Mouse (Mus musculus) right cerebral cortex, postnatal 25 days (tissue): Measurements from ENCODE around the gene Rmi2.
A peak's percentile ranks its signal among the peaks of the same experiment; 100 is the strongest.
"Not testable (repeated sequence)": the region's sequence is repeated elsewhere in the genome, so short reads cannot be mapped to it uniquely, and the experiment has no call there.

Experiments used
- DNase-seq: peaks from one replicate; pipeline ENCODE4 v3.0.0; 2022

The Rmi2 gene

GRCm38 (mm10) chr16:10827766-10828460 lies 6.9 kb upstream of the Rmi2 start:
- DNase-seq = no peak

- no peak for DNase-seq
Observed at GRCm38 (mm10) chr16:10828461-10828805, 6.4 kb upstream of the Rmi2 start.

- no peak for DNase-seq
Observed at GRCm38 (mm10) chr16:10834542-10834910, 333 bp upstream of the Rmi2 start.

- no peak for DNase-seq
Observed at GRCm38 (mm10) chr16:10836388-10836787, 1.5 kb downstream of the Rmi2 start.

- DNase-seq = no peak
Observed at GRCm38 (mm10) chr16:10837250-10837649, 2.4 kb downstream of the Rmi2 start.

- no peak for DNase-seq
Observed at GRCm38 (mm10) chr16:10837903-10838302, 3.0 kb downstream of the Rmi2 start.

- no peak for DNase-seq
Observed at GRCm38 (mm10) chr16:10838487-10839245, 3.8 kb downstream of the Rmi2 start.

GRCm38 (mm10) chr16:10840018-10840417 lies 5.2 kb downstream of the Rmi2 start:
- DNase-seq = no peak

- DNase-seq = no peak
Observed at GRCm38 (mm10) chr16:10842282-10842855, 7.5 kb downstream of the Rmi2 start.

- no peak for DNase-seq
Observed at GRCm38 (mm10) chr16:10843486-10844318, 8.8 kb downstream of the Rmi2 start.

- no peak for DNase-seq
Observed at GRCm38 (mm10) chr16:10844319-10844670, 9.4 kb downstream of the Rmi2 start.

- no peak for DNase-seq
Observed at GRCm38 (mm10) chr16:10845952-10846351, 11.1 kb downstream of the Rmi2 start.

- peak; percentile 30 for DNase-seq
Observed at GRCm38 (mm10) chr16:10846503-10846902, 11.6 kb downstream of the Rmi2 start.

- peak; percentile 23 for DNase-seq
Observed at GRCm38 (mm10) chr16:10849965-10850861, 15.4 kb downstream of the Rmi2 start.

- DNase-seq = no peak
Observed at GRCm38 (mm10) chr16:10850905-10851304, 16.0 kb downstream of the Rmi2 start.

- DNase-seq = not testable (repeated sequence)
Observed at GRCm38 (mm10) chr16:10852216-10852615, 17.4 kb downstream of the Rmi2 start.

GRCm38 (mm10) chr16:10859726-10860245 lies 24.9 kb downstream of the Rmi2 start:
- DNase-seq = no peak

- DNase-seq = no peak
Observed at GRCm38 (mm10) chr16:10861408-10861807, 26.5 kb downstream of the Rmi2 start.

GRCm38 (mm10) chr16:10864833-10865591 lies 30.2 kb downstream of the Rmi2 start:
- DNase-seq = no peak

- DNase-seq = no peak
Observed at GRCm38 (mm10) chr16:10865592-10865987, 30.7 kb downstream of the Rmi2 start.

- DNase-seq = no peak
Observed at GRCm38 (mm10) chr16:10866841-10867240, 32.0 kb downstream of the Rmi2 start.
